Mouse (Mus musculus) forebrain, embryonic 10.5 days (tissue): ENCODE data around the gene Atad3a. TPM values are rescaled to one million over a fixed set of nuclear protein-coding genes. Genes with fewer than 3 reads are reported as not detected.
"Not testable (repeated sequence)": the region's sequence is repeated elsewhere in the genome, so short reads cannot be mapped to it uniquely, and the experiment has no call there.

Source experiments
- DNase-seq: peaks from one replicate; pipeline ENCODE4 v3.0.0-alpha.2; 2017; ENCODE audit warnings: low spot score; ENCODE audit errors: extremely low spot score
- H3K27ac ChIP-seq: fragments of 300-500 bp; sonication (generic); 2 replicates; pipeline ENCODE4 v1.5.1; 2016; ENCODE audit warnings: mild to moderate bottlenecking
- H3K27me3 ChIP-seq: fragments of 300-500 bp; sonication (generic); 2 replicates; pipeline ENCODE4 v1.6.1; 2016; ENCODE audit warnings: mild to moderate bottlenecking; ENCODE audit not compliant: poor library complexity, severe bottlenecking
- H3K36me3 ChIP-seq: fragments of 300-500 bp; sonication (generic); replicated peaks from 2 replicates; pipeline ENCODE4 v1.6.1; 2016; ENCODE audit warnings: mild to moderate bottlenecking, moderate library complexity
- H3K4me1 ChIP-seq: fragments of 300-500 bp; sonication (generic); 2 replicates; pipeline ENCODE4 v1.6.1; 2016
- H3K4me3 ChIP-seq: fragments of 300-500 bp; sonication (generic); 2 replicates; pipeline ENCODE4 v1.5.1; 2016; ENCODE audit warnings: mild to moderate bottlenecking, moderate library complexity
- H3K9me3 ChIP-seq: fragments of 300-500 bp; sonication (generic); 2 replicates; pipeline ENCODE4 v1.6.1; 2016; ENCODE audit warnings: mild to moderate bottlenecking, moderate library complexity
- WGBS: fragments of 180-500 bp; shearing (Covaris S2); methylation state at CpG from one replicate; pipeline ENCODE4 v1.1.7; 2016; 5-methylcytosine and 5-hydroxymethylcytosine counted together
- polyA plus RNA-seq: library from polyadenylated mRNA; unstranded; fragments of >200 nt; fragmentation: Nextera tagmentation; extraction: Ambion mirVana; gene quantifications from 2 replicates; pipeline ENCODE4 v1.2.1, GENCODE M21; 2016

Atad3a gene
- polyA plus RNA-seq = 141 and 149 TPM in 2 replicates

- peak within 1 kb of the TSS; percentile 81 for H3K4me3 ChIP-seq
- peak within 1 kb of the TSS; percentile 88 for H3K27ac ChIP-seq
- H3K36me3 ChIP-seq = peaks cover 30% of the 10 kb centered on the region
- H3K4me1 ChIP-seq = peaks cover 35% of the 10 kb centered on the region
- under 1% methylated on average over 68 of the region's 68 CpGs for WGBS
- H3K9me3 ChIP-seq = no peaks in the 10 kb centered on the region
- H3K27me3 ChIP-seq = no peaks in the 10 kb centered on the region
- peak; percentile 96 for DNase-seq
Observed at GRCm38 (mm10) chr4:155760613-155761355, at the start of gene Atad3a. Gene Atad3a, minus strand, starts transcription at chr4:155761093.

DNA sequence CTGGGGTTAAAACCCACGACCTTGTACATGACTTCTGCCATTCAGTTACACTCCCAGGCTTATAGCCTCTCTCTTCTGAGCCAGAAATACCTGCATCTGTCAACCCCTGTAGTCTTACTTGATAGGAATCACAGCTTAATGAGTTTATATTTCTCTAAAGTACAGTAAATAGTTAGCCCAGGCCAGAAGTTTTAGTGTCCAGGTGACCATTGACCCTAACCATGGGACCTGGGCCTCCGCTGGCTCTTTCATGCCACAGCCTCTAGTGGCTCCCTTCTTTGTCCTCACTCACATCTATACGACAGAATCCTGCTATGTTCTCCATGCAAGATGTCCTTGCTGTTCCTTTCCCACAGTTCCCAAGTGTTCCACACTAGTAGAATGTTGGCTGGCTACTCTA lies 46.9 kb upstream of the Atad3a start:
- H3K4me1 ChIP-seq = peaks cover 29% of the 10 kb centered on the region
- no peaks in the 10 kb centered on the region for H3K9me3 ChIP-seq
- no peaks in the 10 kb centered on the region for H3K27me3 ChIP-seq
- peaks cover 65% of the 10 kb centered on the region for H3K36me3 ChIP-seq
- 95% methylated on average over 3 of the region's 3 CpGs for WGBS
- DNase-seq = no peak
- H3K27ac ChIP-seq = no peak overlapping the region
- no peak overlapping the region for H3K4me3 ChIP-seq

- peak overlapping the region; percentile 85 for H3K27ac ChIP-seq
- no peaks in the 10 kb centered on the region for H3K9me3 ChIP-seq
- H3K27me3 ChIP-seq = no peaks in the 10 kb centered on the region
- H3K36me3 ChIP-seq = peaks cover 37% of the 10 kb centered on the region
- DNase-seq = peak; percentile 97
- WGBS = 0% methylated on average over 58 of the region's 58 CpGs
- peaks cover 23% of the 10 kb centered on the region for H3K4me1 ChIP-seq
- H3K4me3 ChIP-seq = peak overlapping the region; percentile 75
Observed at GRCm38 (mm10) chr4:155803340-155804041, 42.6 kb upstream of the Atad3a start.

DNA sequence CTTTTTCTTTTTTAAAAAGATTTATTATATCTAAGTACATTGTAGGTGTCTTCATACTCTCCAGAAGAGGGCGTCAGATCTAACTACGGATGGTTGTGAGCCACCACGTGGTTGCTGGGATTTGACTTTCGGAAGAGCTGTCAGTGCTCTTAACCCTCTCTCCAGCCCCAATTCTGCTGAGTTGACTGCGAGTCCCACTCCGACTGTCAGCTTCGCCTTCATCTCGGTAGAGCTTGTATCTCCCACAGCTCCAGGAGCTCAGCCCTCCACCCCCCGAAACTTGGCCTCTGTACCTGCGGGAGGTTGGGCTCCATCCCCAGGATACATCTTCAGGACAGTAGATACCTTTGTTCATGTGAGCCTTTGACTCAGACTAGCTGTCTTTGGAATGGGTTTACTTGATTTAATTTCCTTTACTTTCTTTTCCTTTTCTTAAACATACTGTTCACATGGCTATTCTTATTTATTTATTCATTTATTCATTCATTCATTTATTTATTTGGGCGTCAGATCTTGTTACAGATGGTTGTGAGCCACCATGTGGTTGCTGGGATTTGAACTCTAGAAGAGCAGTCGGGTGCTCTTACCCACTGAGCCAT lies 41.9 kb upstream of the Atad3a start, which contains the start of gene Mrpl20:
TSS of gene Mrpl20 (plus strand) at position 138 of the 599 bp plus-strand sequence.
- Histone ChIP-seq H3K27ac (peak within 1 kb of the TSS; percentile 85), H3K27me3 (no peaks in the 10 kb centered on the region), H3K4me3 (peak within 1 kb of the TSS; percentile 75), H3K9me3 (no peaks in the 10 kb centered on the region), H3K4me1 (peaks cover 23% of the 10 kb centered on the region), H3K36me3 (peaks cover 31% of the 10 kb centered on the region)
- no peak for DNase-seq
- 9% methylated on average over 12 of the region's 12 CpGs for WGBS

GRCm38 (mm10) chr4:155802075-155802474 lies 41.2 kb upstream of the Atad3a start:
- no peak for DNase-seq
- peak overlapping the region; percentile 75; the same call in 1 of the 2 replicates for H3K4me3 ChIP-seq
- no peaks in the 10 kb centered on the region for H3K27me3 ChIP-seq
- no peaks in the 10 kb centered on the region for H3K9me3 ChIP-seq
- WGBS = 100% methylated on average over 1 of the region's 1 CpGs
- H3K36me3 ChIP-seq = peaks cover 23% of the 10 kb centered on the region
- H3K4me1 ChIP-seq = peaks cover 23% of the 10 kb centered on the region
- no peak overlapping the region for H3K27ac ChIP-seq

DNA sequence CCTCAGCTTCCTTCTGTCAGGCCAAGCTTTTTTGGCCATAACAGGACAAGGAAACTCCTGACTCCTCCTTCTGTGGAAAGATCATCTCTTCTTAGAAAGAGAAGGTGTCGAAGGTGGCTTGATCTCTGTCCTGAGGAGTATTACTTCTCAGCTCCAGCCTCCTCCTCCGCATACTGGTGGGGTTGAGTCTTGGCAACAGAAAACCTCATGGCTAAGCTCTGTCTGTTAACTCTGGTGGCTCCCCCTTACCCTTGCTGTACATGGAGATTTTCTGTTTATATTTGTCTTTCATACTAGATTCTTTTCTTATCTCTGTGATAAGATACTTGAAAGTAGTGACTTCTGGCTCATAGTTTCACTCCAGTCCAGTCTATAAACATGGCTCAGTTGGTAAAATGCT lies 32.8 kb upstream of the Atad3a start:
- Histone ChIP-seq H3K27me3 (0 out of 2 replicates have a peak, but pooled peaks cover 7% of the 10 kb centered on the region), H3K9me3 (no peaks in the 10 kb centered on the region), H3K36me3 (no peaks in the 10 kb centered on the region), H3K4me1 (no peaks in the 10 kb centered on the region), H3K27ac (no peak overlapping the region), H3K4me3 (no peak overlapping the region)
- no peak for DNase-seq
- WGBS = 85% methylated on average over 2 of the region's 2 CpGs

DNA sequence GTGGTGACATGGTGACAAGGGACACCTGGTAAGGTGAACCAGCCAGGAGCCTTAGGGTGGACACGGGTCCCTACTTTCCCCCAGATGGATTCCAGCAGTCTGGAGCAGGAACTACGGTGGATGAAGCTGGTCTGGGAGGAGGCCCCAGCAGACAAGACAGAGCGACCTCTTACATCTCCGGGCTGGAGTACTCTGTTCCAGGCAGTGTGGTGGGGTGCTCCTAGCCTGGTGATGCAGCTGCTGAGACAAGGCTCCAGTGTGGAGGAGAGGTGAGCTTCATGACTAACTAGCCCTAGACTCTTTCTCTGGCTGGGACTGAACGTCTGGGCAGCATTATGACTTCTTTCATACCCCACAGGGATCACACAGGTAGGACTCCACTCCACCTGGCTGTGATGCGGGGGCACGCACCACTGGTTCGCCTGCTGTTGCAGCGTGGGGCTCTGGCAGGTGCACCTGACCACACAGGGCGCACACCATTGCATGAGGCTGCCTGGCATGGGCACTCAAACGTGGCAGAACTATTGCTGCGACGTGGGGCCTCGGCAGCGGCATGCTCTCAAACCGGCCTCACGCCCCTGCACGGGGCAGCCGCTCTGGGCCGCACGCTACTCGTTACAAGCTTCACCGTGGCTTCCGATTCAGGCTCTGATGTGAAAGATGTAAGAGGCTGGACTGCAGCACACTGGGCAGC lies 30.5 kb upstream of the Atad3a start:
- WGBS = 77% methylated on average over 24 of the region's 24 CpGs
- Histone ChIP-seq H3K36me3 (no peaks in the 10 kb centered on the region), H3K4me1 (no peaks in the 10 kb centered on the region), H3K27ac (no peak overlapping the region), H3K9me3 (no peaks in the 10 kb centered on the region), H3K27me3 (0 out of 2 replicates have a peak, but pooled peaks cover 7% of the 10 kb centered on the region), H3K4me3 (no peak overlapping the region)
- no peak for DNase-seq

- no peak overlapping the region for H3K4me3 ChIP-seq
- 71% methylated on average over 3 of the region's 3 CpGs for WGBS
- no peaks in the 10 kb centered on the region for H3K36me3 ChIP-seq
- no peaks in the 10 kb centered on the region for H3K4me1 ChIP-seq
- H3K27me3 ChIP-seq = peaks cover 10% of the 10 kb centered on the region; the same call in 1 of the 2 replicates
- H3K27ac ChIP-seq = no peak overlapping the region
- no peak for DNase-seq
- H3K9me3 ChIP-seq = no peaks in the 10 kb centered on the region
Observed at GRCm38 (mm10) chr4:155790650-155791161, 29.8 kb upstream of the Atad3a start.

- Histone ChIP-seq H3K4me3 (no peak within 1 kb of the TSS), H3K27me3 (peaks cover 16% of the 10 kb centered on the region), H3K9me3 (no peaks in the 10 kb centered on the region), H3K27ac (no peak within 1 kb of the TSS), H3K4me1 (peaks cover 4% of the 10 kb centered on the region), H3K36me3 (no peaks in the 10 kb centered on the region)
- no peak for DNase-seq
- WGBS = 83% methylated on average over 3 of the region's 3 CpGs
Observed at GRCm38 (mm10) chr4:155790021-155790489, 29.2 kb upstream of the Atad3a start, which contains the start of gene Ankrd65. Gene Ankrd65, plus strand, starts transcription at chr4:155790439.

GRCm38 (mm10) chr4:155788833-155789232 lies 27.9 kb upstream of the Atad3a start:
- not testable (repeated sequence) for H3K4me3 ChIP-seq, DNase-seq, H3K9me3 ChIP-seq, H3K27ac ChIP-seq, H3K36me3 ChIP-seq
- 83% methylated on average over 4 of the region's 4 CpGs for WGBS
- H3K4me1 ChIP-seq = peaks cover 16% of the 10 kb centered on the region
- H3K27me3 ChIP-seq = peaks cover 20% of the 10 kb centered on the region

GRCm38 (mm10) chr4:155788300-155788699 lies 27.4 kb upstream of the Atad3a start:
- peaks cover 20% of the 10 kb centered on the region for H3K27me3 ChIP-seq
- H3K36me3 ChIP-seq = no peaks in the 10 kb centered on the region
- no peaks in the 10 kb centered on the region for H3K9me3 ChIP-seq
- WGBS = 80% methylated on average over 3 of the region's 3 CpGs
- H3K4me1 ChIP-seq = peaks cover 21% of the 10 kb centered on the region
- no peak overlapping the region for H3K27ac ChIP-seq
- no peak for DNase-seq
- no peak overlapping the region for H3K4me3 ChIP-seq

GRCm38 (mm10) chr4:155785819-155786218 lies 24.9 kb upstream of the Atad3a start, which contains the start of gene Tmem88b:
Gene Tmem88b, minus strand, starts transcription at chr4:155785874.
- 71% methylated on average over 5 of the region's 5 CpGs for WGBS

More at GRCm38 (mm10) chr4:155785819-155786218, 24.9 kb upstream of the Atad3a start, which contains the start of gene Tmem88b:
- H3K27ac ChIP-seq = peak within 1 kb of the TSS; percentile 94
- peaks cover 26% of the 10 kb centered on the region for H3K4me1 ChIP-seq
- peaks cover 13% of the 10 kb centered on the region for H3K27me3 ChIP-seq
- H3K4me3 ChIP-seq = peak within 1 kb of the TSS; percentile 77
- no peak for DNase-seq
- H3K36me3 ChIP-seq = no peaks in the 10 kb centered on the region
- no peaks in the 10 kb centered on the region for H3K9me3 ChIP-seq
